Mouse (Mus musculus) intestine, embryonic 15.5 days (tissue): Measurements from ENCODE around the gene Mrps18a. TPM values are rescaled to one million over a fixed set of nuclear protein-coding genes. Genes with fewer than 3 reads are reported as not detected.

Source experiments
- ATAC-seq: fragments of 200-750 bp; cut with Nextera tagmentation; 2 replicates; pipeline ENCODE4 v1.8.0; 2017; ENCODE audit warnings: moderate TSS enrichment, moderate library complexity
- H3K27ac ChIP-seq: fragments of 300-500 bp; sonication (generic); 2 replicates; pipeline ENCODE4 v1.5.1; 2015; ENCODE audit warnings: mild to moderate bottlenecking, inconsistent platforms
- H3K27me3 ChIP-seq: fragments of 300-500 bp; sonication (generic); replicated peaks from 2 replicates; pipeline ENCODE4 v1.6.1; 2015; ENCODE audit warnings: inconsistent platforms
- H3K36me3 ChIP-seq: fragments of 300-500 bp; sonication (generic); 2 replicates; pipeline ENCODE4 v1.6.1; 2015; ENCODE audit warnings: inconsistent platforms
- H3K4me1 ChIP-seq: fragments of 300-500 bp; sonication (generic); replicated peaks from 2 replicates; pipeline ENCODE4 v1.6.1; 2015; ENCODE audit warnings: inconsistent platforms
- H3K4me2 ChIP-seq: fragments of 300-500 bp; sonication (generic); replicated peaks from 2 replicates; pipeline ENCODE4 v1.6.1; 2015; ENCODE audit warnings: mild to moderate bottlenecking, inconsistent platforms
- H3K4me3 ChIP-seq: fragments of 300-500 bp; sonication (generic); replicated peaks from 2 replicates; pipeline ENCODE4 v1.5.1; 2015; ENCODE audit warnings: inconsistent platforms
- H3K9ac ChIP-seq: fragments of 300-500 bp; sonication (generic); 2 replicates; pipeline ENCODE4 v1.6.1; 2015; ENCODE audit warnings: inconsistent platforms
- H3K9me3 ChIP-seq: fragments of 300-500 bp; sonication (generic); 2 replicates; pipeline ENCODE4 v1.6.1; 2016; ENCODE audit warnings: inconsistent platforms
- WGBS: fragments of 180-500 bp; shearing (Covaris S2); methylation state at CpG from one replicate; pipeline ENCODE4 v1.1.7; 2015; 5-methylcytosine and 5-hydroxymethylcytosine counted together
- polyA plus RNA-seq: library from polyadenylated mRNA; unstranded; fragments of >200 nt; fragmentation: Nextera tagmentation; extraction: Ambion mirVana; gene quantifications from 2 replicates; pipeline ENCODE4 v1.2.1, GENCODE M21; 2015

The Mrps18a gene
- polyA plus RNA-seq, 1 experiment from 2014 or later, result 158 TPM

- H3K4me2 ChIP-seq, result no peak overlapping the region
- no peaks in the 10 kb centered on the region for H3K27me3 ChIP-seq
- no peak overlapping the region for H3K27ac ChIP-seq
- H3K4me3 ChIP-seq, result no peak overlapping the region
- no peaks in the 10 kb centered on the region for H3K9me3 ChIP-seq
- H3K9ac ChIP-seq, result no peak overlapping the region
- no peak for ATAC-seq
- H3K4me1 ChIP-seq, result peaks cover 32% of the 10 kb centered on the region
- WGBS, result 78% methylated on average over 2 of the region's 2 CpGs
- H3K36me3 ChIP-seq, result no peaks in the 10 kb centered on the region
Observed at GRCm38 (mm10) chr17:46079037-46079436, 31.7 kb upstream of the Mrps18a start.

GRCm38 (mm10) chr17:46080388-46080787 lies 30.4 kb upstream of the Mrps18a start:
- 71% methylated on average over 7 of the region's 7 CpGs for WGBS
- H3K36me3 ChIP-seq, result no peaks in the 10 kb centered on the region
- H3K27me3 ChIP-seq, result no peaks in the 10 kb centered on the region
- peaks cover 24% of the 10 kb centered on the region for H3K4me1 ChIP-seq
- H3K4me3 ChIP-seq, result no peak overlapping the region
- H3K9me3 ChIP-seq, result no peaks in the 10 kb centered on the region
- H3K9ac ChIP-seq, result no peak overlapping the region
- ATAC-seq, result no peak
- no peak overlapping the region for H3K27ac ChIP-seq
- H3K4me2 ChIP-seq, result no peak overlapping the region

- H3K27me3 ChIP-seq, result no peaks in the 10 kb centered on the region
- no peak for ATAC-seq
- H3K36me3 ChIP-seq, result no peaks in the 10 kb centered on the region
- WGBS, result 60% methylated on average over 5 of the region's 5 CpGs
- no peak overlapping the region for H3K4me2 ChIP-seq
- H3K4me3 ChIP-seq, result no peak overlapping the region
- H3K9ac ChIP-seq, result no peak overlapping the region
- H3K4me1 ChIP-seq, result peaks cover 18% of the 10 kb centered on the region
- no peak overlapping the region for H3K27ac ChIP-seq
- H3K9me3 ChIP-seq, result no peaks in the 10 kb centered on the region
Observed at GRCm38 (mm10) chr17:46081042-46081441, 29.7 kb upstream of the Mrps18a start.

- no peaks in the 10 kb centered on the region for H3K27me3 ChIP-seq
- H3K4me2 ChIP-seq, result no peak overlapping the region
- WGBS, result 60% methylated on average over 7 of the region's 7 CpGs
- H3K4me1 ChIP-seq, result peaks cover 23% of the 10 kb centered on the region
- H3K36me3 ChIP-seq, result no peaks in the 10 kb centered on the region
- H3K9me3 ChIP-seq, result no peaks in the 10 kb centered on the region
- no peak for ATAC-seq
- no peak overlapping the region for H3K4me3 ChIP-seq
- no peak overlapping the region; the same call in 1 of the 2 replicates for H3K27ac ChIP-seq
- no peak overlapping the region for H3K9ac ChIP-seq
Observed at GRCm38 (mm10) chr17:46081657-46082056, 29.1 kb upstream of the Mrps18a start.

GRCm38 (mm10) chr17:46083381-46083780 lies 27.4 kb upstream of the Mrps18a start:
- no peaks in the 10 kb centered on the region for H3K36me3 ChIP-seq
- 83% methylated on average over 3 of the region's 3 CpGs for WGBS
- no peak overlapping the region for H3K27ac ChIP-seq
- H3K4me2 ChIP-seq, result no peak overlapping the region
- H3K4me1 ChIP-seq, result peaks cover 26% of the 10 kb centered on the region
- H3K4me3 ChIP-seq, result no peak overlapping the region
- no peak for ATAC-seq
- H3K9me3 ChIP-seq, result no peaks in the 10 kb centered on the region
- H3K9ac ChIP-seq, result no peak overlapping the region
- no peaks in the 10 kb centered on the region for H3K27me3 ChIP-seq

- H3K4me2 ChIP-seq, result peak overlapping the region; percentile 53
- H3K9me3 ChIP-seq, result no peaks in the 10 kb centered on the region
- no peaks in the 10 kb centered on the region for H3K27me3 ChIP-seq
- H3K4me3 ChIP-seq, result 0 out of 2 replicates have a peak overlapping the region, but pooled peaks have one; percentile 11
- 15% methylated on average over 8 of the region's 10 CpGs for WGBS
- no peaks in the 10 kb centered on the region for H3K36me3 ChIP-seq
- H3K4me1 ChIP-seq, result peaks cover 26% of the 10 kb centered on the region
- peak overlapping the region; percentile 75 for H3K27ac ChIP-seq
- ATAC-seq, result peak; percentile 93
- H3K9ac ChIP-seq, result no peak overlapping the region
Observed at GRCm38 (mm10) chr17:46084091-46084501, 26.7 kb upstream of the Mrps18a start.

- no peaks in the 10 kb centered on the region for H3K27me3 ChIP-seq
- WGBS, result 35% methylated on average over 17 of the region's 17 CpGs
- no peak overlapping the region for H3K27ac ChIP-seq
- no peaks in the 10 kb centered on the region for H3K36me3 ChIP-seq
- peaks cover 25% of the 10 kb centered on the region for H3K4me1 ChIP-seq
- H3K9me3 ChIP-seq, result no peaks in the 10 kb centered on the region
- H3K4me2 ChIP-seq, result no peak overlapping the region
- no peak for ATAC-seq
- H3K4me3 ChIP-seq, result no peak overlapping the region
- H3K9ac ChIP-seq, result no peak overlapping the region
Observed at GRCm38 (mm10) chr17:46086341-46086870, 24.4 kb upstream of the Mrps18a start.

GRCm38 (mm10) chr17:46091351-46091750 lies 19.4 kb upstream of the Mrps18a start:
- no peaks in the 10 kb centered on the region for H3K36me3 ChIP-seq
- ATAC-seq, result no peak
- no peak overlapping the region for H3K9ac ChIP-seq
- H3K4me2 ChIP-seq, result no peak overlapping the region
- 81% methylated on average over 1 of the region's 1 CpGs for WGBS
- no peaks in the 10 kb centered on the region for H3K9me3 ChIP-seq
- H3K27ac ChIP-seq, result no peak overlapping the region
- no peak overlapping the region for H3K4me3 ChIP-seq
- H3K27me3 ChIP-seq, result no peaks in the 10 kb centered on the region
- H3K4me1 ChIP-seq, result peaks cover 5% of the 10 kb centered on the region

GRCm38 (mm10) chr17:46091899-46092298 lies 18.9 kb upstream of the Mrps18a start:
- Histone ChIP-seq H3K9ac (no peak overlapping the region), H3K4me1 (no peaks in the 10 kb centered on the region), H3K9me3 (no peaks in the 10 kb centered on the region), H3K36me3 (no peaks in the 10 kb centered on the region), H3K27ac (no peak overlapping the region), H3K4me2 (no peak overlapping the region), H3K4me3 (no peak overlapping the region), H3K27me3 (no peaks in the 10 kb centered on the region)
- WGBS, result 64% methylated on average over 14 of the region's 14 CpGs
- ATAC-seq, result no peak

GRCm38 (mm10) chr17:46098525-46098924 lies 12.3 kb upstream of the Mrps18a start:
- peak; percentile 49 for ATAC-seq
- H3K9ac ChIP-seq, result no peak overlapping the region
- 29% methylated on average over 8 of the region's 8 CpGs for WGBS

GRCm38 (mm10) chr17:46101906-46102305 lies 8.9 kb upstream of the Mrps18a start:
- H3K4me1 ChIP-seq, result peaks cover 14% of the 10 kb centered on the region
- no peak overlapping the region for H3K4me3 ChIP-seq
- no peaks in the 10 kb centered on the region for H3K27me3 ChIP-seq
- WGBS, result 61% methylated on average over 9 of the region's 9 CpGs
- no peak for ATAC-seq
- no peak overlapping the region for H3K27ac ChIP-seq
- H3K9me3 ChIP-seq, result no peaks in the 10 kb centered on the region
- no peak overlapping the region for H3K4me2 ChIP-seq
- no peaks in the 10 kb centered on the region for H3K36me3 ChIP-seq
- H3K9ac ChIP-seq, result no peak overlapping the region

More at GRCm38 (mm10) chr17:46098525-46098924, 12.3 kb upstream of the Mrps18a start:
- no peak overlapping the region for H3K4me3 ChIP-seq
- H3K27me3 ChIP-seq, result no peaks in the 10 kb centered on the region
- H3K4me2 ChIP-seq, result no peak overlapping the region
- peak overlapping the region; percentile 58 for H3K27ac ChIP-seq
- no peaks in the 10 kb centered on the region for H3K9me3 ChIP-seq
- peaks cover 8% of the 10 kb centered on the region for H3K4me1 ChIP-seq
- H3K36me3 ChIP-seq, result no peaks in the 10 kb centered on the region

GRCm38 (mm10) chr17:46102608-46103159 lies 8.1 kb upstream of the Mrps18a start:
- Histone ChIP-seq H3K4me1 (peaks cover 14% of the 10 kb centered on the region), H3K9me3 (no peaks in the 10 kb centered on the region), H3K27ac (0 out of 2 replicates have a peak overlapping the region, but pooled peaks have one; percentile 6), H3K4me2 (no peak overlapping the region), H3K9ac (no peak overlapping the region), H3K27me3 (no peaks in the 10 kb centered on the region), H3K4me3 (no peak overlapping the region), H3K36me3 (no peaks in the 10 kb centered on the region)
- no peak for ATAC-seq
- WGBS, result 70% methylated on average over 8 of the region's 8 CpGs

- Histone ChIP-seq H3K9ac (no peak overlapping the region), H3K27me3 (0 out of 2 replicates have a peak, but pooled peaks cover 4% of the 10 kb centered on the region), H3K27ac (peak overlapping the region; percentile 46), H3K9me3 (no peaks in the 10 kb centered on the region), H3K4me1 (peaks cover 6% of the 10 kb centered on the region), H3K4me2 (no peak overlapping the region; the same call in 1 of the 2 replicates), H3K36me3 (no peaks in the 10 kb centered on the region), H3K4me3 (no peak overlapping the region)
- WGBS, result 32% methylated on average over 12 of the region's 12 CpGs
- ATAC-seq, result peak; percentile 73
Observed at GRCm38 (mm10) chr17:46104487-46104886, 6.3 kb upstream of the Mrps18a start.
